Mouse (Mus musculus) spleen, adult 2 months (tissue): ENCODE data around the gene Numb.

Experiments
- CTCF ChIP-seq: fragments of 200-500 bp; IDR thresholded peaks from 2 replicates; pipeline ENCODE4 v1.5.1; 2011; ENCODE audit warnings: mild to moderate bottlenecking, inconsistent platforms; ENCODE audit not compliant: insufficient read depth, insufficient read length, insufficient replicate concordance; ENCODE audit errors: extremely low read depth
- POLR2A ChIP-seq: fragments of 200-500 bp; IDR thresholded peaks from 2 replicates; pipeline ENCODE4 v1.6.1; 2011; ENCODE audit warnings: low read depth, low read length, inconsistent platforms

- TF ChIP-seq CTCF (no peak), POLR2A (no peak)
Measured at GRCm38 (mm10) chr12:83885516-83886285, 36.0 kb downstream of the Numb start.
